Mouse (Mus musculus) adrenal gland, postnatal 4 days (tissue): ENCODE results near the gene 1700021F05Rik. TPM values are rescaled to one million over a fixed set of nuclear protein-coding genes. Genes with fewer than 3 reads are reported as not detected.

Experiments used
- DNase-seq, 2 experiments: peaks; one replicate each; pipeline ENCODE4 v3.0.0; 2021 to 2022; ENCODE audit warnings: low spot score in 2 of 2, mixed read lengths in 2 of 2
- long read RNA-seq, 2 experiments: library from polyadenylated mRNA; stranded (forward); transcript quantifications; one replicate each; pipeline ENCODE4 v2.0.0; 2021
- total RNA-seq, 2 experiments: library from RNA; stranded (reverse); gene quantifications; 2 replicates each; pipeline ENCODE4 v1.2.3; 2021

1700021F05Rik gene
- total RNA-seq, result 10 to 100 TPM; 71.8 to 72.3 TPM
- long read RNA-seq, experiment 1, transcript 1700021F05Rik-202 (4 exons, 860 nt), result major isoform, 53 of 81 reads
- long read RNA-seq, experiment 1, partial matches to known transcripts, result 25 of 81 reads
- long read RNA-seq, experiment 1, other reads (novel, unspliced or antisense), result 3 of 81 reads
- long read RNA-seq, experiment 2, transcript 1700021F05Rik-202 (4 exons, 860 nt), result major isoform, 39 of 66 reads
- long read RNA-seq, experiment 2, partial matches to known transcripts, result 25 of 66 reads
- long read RNA-seq, experiment 2, other reads (novel, unspliced or antisense), result 1 of 66 reads

DNA sequence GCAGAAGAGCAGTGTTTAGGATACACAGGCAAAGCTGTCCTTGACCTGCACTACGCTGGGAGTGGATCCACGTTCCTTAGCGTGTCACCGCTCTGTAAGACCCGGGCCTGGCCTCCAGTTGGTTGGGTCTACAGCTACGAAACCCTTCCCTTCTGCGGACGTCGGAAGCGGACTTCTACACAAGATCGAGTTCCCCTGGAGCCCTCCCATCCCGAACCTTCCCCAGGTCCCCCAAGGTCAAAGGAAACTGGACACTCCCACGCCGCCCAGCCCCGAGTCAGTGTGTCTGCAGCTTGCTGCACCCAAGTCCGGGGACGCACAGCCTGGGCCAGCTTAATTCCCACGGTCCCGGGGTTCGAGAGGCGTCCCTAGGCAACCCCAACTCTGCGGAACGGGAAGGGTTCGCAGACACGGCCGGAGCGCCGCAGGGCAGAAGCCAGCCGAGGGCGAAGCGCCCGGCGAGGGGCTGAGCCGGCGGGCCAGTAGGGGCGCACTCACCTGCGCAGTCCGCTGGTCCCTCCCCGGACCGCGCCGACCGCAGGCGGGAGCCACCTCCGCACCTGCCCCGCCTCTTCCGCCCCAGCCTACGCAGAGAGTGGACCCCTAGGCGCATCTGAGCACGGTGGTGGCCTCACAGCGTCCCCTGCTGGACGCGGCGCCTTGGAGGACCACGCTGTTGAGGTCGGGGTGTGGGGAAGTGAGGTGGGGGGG lies at the start of gene 1700021F05Rik:
Gene 1700021F05Rik (minus strand): TSS at position 553 of the 711 bp plus-strand sequence.
- DNase-seq, result peak; percentile 89 to 91

DNA sequence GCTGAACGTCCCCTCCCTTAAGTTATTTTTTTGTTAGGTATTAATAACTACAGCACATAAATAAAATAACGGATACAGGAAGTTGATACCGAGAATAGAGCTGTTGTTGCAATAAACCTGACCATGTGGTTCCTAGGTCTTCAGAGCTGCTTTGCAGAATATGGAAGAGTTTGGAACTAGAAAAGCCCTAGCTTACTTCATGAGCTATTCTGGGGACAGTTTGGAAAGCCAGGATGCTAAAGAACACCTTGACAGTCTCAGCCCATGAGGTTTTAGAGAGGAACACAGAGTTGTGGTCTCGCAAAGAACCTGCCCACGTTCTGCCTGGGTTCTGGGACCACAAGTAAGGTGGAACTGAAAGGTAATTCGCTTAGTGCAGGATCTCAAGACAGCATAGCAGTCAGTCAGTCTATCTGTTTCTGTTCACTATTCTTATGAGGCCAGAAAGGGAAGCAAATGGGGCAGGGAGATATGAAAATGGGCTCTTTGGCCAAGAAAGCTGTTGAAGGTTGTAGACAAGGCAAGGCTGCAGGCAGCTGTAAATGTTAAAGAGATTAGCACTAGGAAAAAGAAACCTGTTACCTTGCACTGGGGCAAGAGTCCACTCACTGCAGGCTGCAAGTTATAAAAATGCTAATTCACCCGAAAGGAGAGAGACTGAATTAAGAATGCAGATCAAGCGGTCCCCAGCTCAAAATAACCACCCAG lies 47.8 kb upstream of the 1700021F05Rik start:
- no peak for DNase-seq

DNA sequence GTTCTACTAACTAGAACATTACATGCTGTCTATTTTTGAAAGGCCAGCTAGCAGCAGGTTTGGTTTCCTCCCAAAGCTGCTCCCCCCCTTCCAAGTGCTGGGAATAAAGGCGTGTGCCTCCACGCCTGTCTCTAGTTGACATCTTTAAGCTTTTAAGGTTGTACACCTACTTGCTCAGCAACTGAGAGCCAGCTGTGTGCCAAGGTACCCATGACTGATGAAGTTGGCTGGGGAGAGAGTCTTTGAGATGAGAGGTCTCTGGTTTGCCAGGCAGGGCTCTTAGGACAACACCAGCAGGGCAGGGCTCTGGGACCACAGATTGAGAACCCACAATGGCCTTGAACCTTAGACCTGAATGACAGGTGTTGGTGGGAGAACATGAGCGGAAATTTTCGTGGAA lies 43.7 kb upstream of the 1700021F05Rik start:
- no peak for DNase-seq

DNA sequence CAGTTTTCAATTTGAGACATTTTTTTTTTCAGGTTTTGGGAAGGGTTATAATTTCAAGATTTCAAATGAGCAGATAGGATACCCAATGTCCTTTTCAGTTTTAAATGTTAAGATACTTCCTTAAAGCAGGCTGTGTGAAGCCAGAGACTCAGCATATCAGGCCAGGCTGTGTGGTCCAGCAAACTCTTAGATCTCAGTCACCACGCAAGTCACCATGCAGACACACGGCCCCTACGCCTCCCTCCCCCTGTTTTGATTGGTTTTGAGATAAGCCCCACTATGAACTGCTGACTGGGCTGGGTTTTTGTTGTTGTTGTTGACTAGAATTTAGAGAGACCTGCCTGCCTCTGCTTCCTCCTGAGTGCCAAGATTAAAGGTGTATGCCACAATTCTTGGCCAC lies 40.5 kb upstream of the 1700021F05Rik start:
- DNase-seq, result no peak

DNA sequence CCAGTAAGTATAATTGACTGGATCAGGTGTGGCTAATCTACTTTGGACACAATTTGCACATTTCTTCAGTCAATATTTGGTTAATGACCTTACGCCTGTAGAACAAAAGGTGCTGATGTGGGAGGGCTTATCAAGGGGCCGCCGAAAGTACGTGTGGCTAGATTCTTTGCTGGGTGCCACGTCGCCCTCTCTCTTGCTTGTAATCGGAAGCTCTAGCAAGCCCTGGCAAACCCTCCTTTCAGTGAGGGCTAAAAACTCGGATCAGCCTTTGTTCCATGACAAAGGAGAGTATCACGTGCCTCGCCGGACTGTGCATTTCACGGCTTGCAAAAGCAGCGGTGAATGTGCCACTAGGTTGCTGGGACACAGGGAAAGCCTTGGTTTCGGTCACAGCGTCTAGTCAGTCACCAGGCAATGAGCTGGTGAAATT lies 39.9 kb upstream of the 1700021F05Rik start:
- no peak for DNase-seq

DNA sequence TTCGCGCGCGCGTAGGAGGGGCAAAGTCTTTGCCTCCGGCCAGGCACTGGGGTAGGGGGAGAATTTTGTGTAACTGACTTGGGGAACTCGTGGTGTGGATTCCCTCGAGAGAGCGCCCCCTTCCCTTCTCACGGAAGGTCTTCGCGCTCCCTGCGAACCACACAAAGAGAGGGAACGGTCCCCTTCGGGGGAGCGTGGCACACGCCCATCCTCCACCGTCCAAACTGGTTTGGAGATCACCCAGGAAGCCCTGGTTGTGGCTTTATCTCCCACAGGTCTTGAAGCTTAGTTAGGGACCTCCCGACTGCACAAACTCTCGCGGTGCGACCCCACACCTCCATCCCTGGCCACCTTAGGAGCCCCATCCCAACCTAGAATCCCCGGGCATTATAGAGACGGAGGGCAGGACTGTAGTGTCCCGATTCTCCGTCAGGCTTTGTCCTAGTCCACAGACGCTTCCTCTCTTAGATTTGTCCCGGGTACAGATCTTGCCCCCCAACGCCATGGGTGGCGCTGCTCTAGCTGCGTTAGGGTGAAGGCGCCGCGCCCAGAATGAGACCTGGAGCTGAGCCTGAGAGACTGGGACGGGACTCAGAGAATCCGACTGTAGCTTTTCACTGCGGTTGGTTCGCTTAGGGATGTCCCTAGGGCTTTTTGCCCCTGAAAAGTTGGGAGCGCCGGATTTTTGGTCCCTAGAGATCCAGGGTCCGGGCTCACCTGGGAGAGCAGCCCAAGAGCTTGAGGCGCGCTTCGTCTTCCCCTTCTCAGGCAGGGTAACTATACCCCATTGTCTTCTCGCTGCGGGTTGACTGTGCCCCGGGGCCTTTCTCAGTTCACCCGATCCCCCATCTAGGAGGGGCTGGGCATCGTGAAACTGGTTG lies 38.8 kb upstream of the 1700021F05Rik start:
- no peak for DNase-seq

DNA sequence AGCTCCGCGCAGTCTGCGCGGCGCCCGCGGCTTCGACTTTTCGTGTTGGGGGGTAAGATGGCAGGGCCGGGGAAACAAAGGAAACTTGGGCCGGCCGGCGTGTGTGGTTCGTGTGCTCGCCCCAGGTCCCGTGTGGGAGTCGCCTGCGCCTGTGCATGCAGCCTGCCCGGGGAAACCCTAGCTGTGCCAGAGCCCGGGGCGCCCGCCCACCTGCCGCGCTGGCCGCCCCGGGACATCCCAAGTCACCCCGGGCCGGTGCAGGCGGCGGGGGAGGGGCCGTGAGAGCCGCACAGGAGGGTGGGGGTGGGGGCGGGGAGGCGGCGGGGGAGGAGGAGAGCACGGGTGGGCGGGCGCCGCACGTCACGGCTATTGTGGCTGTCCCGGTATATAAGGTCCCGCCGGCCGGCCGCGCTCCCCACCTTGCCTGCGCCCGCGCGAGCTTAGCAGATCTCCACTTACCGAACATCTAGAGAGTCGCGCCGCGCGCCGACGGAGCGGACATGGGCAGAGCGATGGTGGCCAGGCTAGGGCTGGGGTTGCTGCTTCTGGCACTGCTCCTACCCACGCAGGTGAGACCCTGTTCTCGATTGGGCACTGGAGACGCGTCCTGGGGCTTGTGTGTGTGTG lies 38.1 kb upstream of the 1700021F05Rik start:
- peak; percentile 35 to 59 for DNase-seq

DNA sequence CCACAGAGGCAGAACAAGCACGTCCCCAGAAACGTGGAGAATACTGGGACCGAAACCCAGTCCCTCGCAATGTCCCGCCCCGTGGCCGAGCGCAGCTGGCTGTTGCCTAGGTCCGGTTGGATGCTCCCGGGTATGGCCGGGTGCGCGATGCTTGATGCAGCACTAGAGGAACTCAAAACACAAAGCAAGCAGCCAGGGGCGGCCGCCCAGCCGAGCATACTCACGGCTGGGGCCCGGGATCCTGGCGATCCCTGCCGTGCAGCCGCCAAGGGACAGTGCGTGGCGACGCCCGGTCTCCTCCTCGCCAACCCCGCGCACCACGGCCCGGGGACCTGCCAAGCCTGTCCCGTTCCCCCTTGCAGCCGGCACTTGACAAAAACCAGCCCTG lies 37.6 kb upstream of the 1700021F05Rik start:
- DNase-seq, result peak; percentile 30 to 47

DNA sequence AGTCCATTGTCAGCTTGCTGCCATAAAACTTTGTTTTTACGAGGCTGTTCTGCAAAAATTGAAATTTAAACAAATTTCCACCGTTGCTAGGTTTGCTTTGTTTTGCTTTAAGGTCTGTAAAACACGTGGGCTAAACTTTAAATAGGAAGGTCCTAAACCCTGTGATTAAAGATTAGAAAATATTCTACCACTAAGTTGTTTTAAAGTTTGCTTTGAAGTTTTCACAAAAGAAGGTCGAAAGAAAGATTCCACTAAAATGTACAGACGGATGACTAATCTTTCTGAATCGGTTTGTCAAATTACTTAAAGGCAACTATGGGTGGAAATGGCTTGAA lies 37.2 kb upstream of the 1700021F05Rik start, which contains the start of gene Cd24a:
Gene Cd24a (plus strand): TSS at position 288 of the 335 bp plus-strand sequence.
- no peak for DNase-seq

DNA sequence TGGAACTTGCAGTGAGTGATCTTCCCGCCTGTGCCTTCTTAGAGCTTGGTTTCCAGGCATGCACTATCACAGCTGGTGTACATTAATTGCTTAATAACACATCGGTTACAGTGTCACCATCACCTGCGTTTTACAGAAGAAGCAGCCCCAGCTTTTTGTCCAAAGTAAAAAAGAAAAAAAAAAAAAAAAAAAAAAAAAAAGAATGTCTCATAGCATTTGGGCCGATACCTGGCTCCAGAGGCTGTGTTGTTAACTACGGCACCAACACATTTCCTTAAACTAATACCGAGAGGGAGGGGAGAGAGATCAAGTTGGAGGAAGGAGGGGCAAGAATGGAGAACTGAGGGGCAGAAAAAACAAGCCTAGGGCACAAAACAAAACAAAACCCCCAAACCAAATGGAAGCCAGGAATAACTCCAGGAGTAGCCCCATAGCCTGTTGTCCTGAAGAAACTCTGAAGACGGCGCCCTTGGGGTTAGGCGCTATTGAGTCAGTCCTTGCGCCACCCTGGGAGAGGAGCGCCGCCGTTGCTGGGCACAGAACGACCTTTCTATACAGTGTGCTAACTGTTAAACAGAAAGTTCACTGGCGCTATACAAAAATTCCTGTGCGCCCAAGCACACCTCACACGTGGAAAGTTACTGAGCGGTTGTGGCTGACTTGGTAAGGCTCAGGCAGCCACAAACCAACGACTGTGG lies 36.7 kb upstream of the 1700021F05Rik start:
- no peak for DNase-seq

DNA sequence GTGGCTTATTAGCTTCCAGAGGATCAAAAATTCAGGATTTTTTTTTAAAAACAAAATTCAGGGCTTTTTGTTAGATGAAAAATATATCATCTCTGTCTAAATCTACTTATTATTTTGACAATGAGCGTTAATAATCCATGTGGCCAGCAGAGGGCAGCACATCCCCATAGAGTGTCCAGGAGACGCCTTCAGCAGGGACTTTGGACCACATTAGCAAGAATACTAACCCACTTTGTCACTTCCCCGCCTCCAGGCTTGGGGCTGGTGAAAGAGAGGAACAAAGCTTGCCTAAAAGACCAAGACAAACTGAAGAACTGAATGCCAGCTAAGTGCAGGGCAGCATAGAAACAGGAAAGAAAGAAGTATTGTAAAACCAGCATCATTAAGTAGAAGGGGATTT lies 34.2 kb upstream of the 1700021F05Rik start:
- peak; percentile 58 to 62 for DNase-seq

DNA sequence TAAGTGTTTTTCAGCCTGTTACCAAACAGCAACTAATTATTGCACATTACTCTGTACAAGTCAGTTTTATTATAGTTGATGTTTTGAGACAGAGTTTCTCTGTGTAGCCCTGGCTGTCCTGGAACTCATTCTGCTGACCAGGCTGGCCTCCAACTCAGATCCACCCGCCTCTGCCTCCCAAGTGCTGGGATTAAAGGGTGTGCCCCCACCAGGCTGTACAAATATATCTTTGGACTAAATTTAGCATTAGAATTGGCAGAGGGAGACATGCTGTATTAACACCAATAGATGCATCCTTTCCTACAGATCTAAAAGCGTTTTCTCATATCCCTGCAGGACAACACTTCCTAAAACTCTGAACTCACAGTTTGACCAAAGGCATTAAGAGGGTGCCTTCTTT lies 33.6 kb upstream of the 1700021F05Rik start:
- no peak for DNase-seq

DNA sequence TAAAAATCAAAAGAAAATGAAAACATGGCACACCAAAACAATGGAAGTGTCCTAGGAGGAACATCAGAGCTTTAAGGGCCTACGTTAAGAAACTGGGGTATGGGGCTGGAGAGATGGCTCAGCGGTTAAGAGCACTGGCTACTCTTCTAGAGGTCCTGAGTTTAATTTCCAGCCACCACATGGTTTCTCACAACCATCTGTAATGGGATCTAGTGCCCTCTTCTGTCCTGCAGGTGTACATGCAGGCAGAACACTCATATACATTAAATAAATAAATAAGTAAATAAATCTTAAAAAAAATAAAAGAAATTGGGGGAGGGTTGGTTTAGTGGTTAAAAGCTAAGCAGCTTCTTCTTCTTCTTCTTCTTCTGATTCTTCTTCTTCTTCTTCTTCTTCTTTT lies 20.5 kb upstream of the 1700021F05Rik start:
- DNase-seq, result no peak

DNA sequence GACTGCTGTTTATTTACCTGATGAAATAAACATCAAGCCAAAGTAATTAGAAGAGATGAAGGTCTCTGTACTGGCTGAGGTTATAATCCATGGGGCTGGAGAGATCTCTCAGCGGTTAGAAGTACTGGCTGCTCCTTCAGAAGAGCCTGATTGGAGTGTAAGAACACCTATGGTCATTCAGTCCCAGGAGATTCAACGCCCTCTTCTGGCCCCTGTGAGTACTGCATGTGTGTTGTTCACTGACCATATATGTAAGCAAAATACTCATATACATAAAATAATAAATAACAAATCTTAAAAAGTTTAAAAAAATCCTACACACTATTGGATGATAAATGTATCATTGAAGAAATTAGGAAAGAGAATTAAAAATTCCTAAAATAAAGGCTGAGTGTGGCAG lies 20.0 kb upstream of the 1700021F05Rik start:
- no peak for DNase-seq

DNA sequence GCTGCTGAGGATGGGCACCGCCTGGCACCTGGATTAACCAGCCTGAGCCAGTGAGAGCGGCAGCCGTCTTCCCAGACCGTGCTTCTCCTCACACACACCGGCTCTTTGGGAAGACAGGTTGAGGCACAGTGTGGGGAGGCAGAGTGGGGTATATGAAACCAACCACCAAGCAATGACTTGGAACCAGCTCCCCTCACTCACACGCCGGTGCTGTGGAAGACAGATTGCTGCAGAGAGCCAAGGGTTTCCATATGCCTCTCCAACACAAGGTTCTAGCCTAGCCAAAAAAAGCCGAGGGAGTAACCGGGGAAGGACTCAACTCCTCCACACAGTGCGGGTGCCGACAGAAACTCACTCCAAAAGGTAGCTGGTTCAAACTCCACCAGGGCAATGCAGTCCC lies 18.5 kb upstream of the 1700021F05Rik start:
- no peak for DNase-seq

DNA sequence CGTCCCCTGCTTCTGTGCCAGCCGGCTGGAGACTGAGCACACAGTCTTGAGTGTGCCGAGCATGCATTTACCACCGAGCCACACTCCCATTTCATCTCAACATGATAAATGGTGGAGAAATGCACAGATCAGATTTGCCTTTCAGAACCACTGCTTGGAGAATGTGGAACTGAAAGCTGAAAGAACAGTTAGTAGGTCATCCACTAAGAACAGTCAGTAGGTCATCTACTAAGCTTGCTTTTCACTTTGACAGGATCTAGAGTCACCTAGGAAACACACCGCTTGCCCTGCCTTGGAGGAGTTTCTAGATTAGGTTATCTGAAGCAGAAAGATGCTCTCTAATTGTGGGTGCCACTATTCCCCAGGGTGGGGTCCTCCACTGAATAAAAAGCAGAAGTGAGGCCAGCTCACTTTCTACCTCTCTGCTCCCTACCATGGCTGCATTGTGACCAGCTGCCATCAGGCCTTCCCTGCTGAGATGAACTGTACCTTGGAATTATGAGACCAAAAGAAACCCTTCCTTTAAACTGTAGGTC lies 16.9 kb upstream of the 1700021F05Rik start:
- DNase-seq, result no peak

DNA sequence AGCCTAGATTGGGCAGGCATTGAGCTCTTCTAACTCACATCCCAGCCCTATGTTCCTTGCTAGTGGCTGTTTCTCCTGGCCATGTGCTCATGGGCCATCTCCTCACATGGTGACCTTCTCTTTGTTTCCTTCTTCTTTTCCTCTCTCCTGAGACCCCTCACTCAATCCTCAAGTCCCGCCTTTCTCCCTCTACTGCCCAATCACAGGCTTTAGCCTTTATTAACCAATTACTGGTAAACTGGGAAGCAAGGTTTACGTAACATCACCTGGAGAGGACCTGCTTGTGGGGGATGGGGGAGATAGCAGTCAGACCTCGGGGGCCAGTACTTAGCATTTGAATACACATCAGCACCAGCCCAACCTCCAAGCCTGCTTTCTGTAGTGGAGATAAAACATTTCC lies 10.6 kb upstream of the 1700021F05Rik start:
- DNase-seq, result no peak

DNA sequence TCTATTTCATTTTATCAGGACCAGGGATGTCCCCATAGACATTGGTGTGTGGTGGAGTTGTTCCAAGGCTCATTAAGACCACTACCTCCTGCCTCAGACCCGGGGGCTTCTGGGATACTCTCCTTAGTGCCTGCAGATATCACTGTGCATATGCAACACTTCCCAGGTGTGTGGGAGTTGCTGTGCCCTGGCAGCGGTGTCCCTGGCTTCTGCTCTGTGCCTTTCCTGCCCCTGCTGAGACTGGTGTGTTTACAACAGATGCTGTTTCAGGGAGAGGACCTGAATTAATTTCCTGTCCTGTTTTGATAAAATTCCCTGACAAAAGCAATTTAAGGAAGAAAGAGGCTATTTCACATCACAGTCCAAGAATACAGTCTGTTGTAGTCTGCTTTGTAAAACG lies 10.1 kb upstream of the 1700021F05Rik start:
- no peak for DNase-seq

DNA sequence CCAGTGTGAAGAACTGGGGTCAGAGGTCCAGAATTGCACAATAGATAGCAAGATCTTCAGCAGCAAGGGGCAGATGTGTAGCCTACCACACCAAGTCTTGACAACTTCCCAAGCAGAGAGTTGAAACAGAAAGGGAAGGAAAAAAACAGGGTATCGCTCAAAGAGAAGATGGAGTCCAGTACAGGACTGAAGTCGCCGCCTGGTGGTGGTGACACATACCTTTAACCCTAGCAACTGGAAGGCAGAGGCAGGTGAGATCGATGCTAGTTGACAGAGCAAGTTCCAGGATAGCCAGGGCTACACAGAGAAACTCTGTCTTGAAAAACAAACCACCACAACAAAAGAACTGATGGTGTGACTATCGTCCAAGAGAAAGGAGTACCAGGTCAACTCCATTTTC lies 8.6 kb upstream of the 1700021F05Rik start:
- no peak for DNase-seq

DNA sequence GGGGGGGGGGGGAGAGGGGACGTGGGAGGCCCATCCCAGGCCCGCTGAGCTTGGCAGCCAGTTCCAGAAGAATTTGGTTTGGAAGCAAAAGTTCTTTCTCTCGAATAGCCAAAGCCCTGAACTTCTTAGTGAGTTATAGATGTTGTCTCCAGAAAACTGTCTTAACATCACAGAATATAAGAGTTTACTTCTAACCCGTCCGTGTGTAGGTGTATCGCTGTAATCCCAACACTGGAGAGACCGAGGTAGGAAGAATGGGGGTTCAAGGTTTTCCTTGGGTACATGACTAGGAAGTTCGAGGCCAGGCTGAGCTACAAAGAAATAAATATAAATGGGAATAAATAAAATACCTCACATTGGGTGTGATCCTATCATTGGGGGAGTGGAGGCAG lies 355 bp upstream of the 1700021F05Rik start:
- no peak for DNase-seq
